Mouse (Mus musculus): ENCODE results near the gene Tm9sf2.
A peak's percentile ranks its signal among the peaks of the same experiment; 100 is the strongest.
"Not testable (repeated sequence)": the region's sequence is repeated elsewhere in the genome, so short reads cannot be mapped to it uniquely, and the experiment has no call there.

Gene Tm9sf2

DNA sequence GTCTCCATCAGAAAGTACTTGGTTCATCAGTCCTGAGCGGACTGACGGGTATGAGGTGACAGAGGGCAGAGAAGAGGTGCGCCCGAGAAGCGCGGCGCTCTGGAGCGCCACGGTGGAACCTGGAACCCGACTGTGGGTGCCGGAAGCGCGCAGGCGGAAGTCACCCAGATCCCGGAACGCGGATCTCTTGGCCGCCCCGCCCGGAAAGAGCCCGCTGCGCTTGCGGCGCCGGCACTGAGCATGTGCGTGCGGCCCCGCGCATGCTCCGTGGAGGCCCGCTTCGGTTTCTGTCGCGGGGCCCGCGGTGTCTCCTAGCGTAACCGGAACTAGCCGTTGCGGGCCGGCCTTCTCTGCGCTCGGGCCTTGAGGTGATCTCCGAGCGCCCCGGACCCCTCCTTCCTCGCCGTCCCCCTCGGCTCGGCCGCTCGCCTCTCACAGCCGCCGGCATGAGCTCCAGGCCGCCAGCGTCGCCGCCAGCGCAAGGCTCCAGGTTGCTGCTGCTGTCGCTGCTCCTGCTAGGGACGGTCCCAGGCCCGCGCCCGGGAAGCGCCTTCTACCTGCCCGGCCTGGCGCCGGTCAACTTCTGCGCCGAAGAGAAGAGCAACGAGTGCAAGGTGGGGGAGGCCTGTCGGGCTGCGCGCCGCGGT is at the start of gene Tm9sf2:
Gene Tm9sf2 (plus strand): TSS at position 217 of the 647 bp plus-strand sequence.
- peak; percentile 95 for DNase-seq (ENCODE audit: low spot score)

DNA sequence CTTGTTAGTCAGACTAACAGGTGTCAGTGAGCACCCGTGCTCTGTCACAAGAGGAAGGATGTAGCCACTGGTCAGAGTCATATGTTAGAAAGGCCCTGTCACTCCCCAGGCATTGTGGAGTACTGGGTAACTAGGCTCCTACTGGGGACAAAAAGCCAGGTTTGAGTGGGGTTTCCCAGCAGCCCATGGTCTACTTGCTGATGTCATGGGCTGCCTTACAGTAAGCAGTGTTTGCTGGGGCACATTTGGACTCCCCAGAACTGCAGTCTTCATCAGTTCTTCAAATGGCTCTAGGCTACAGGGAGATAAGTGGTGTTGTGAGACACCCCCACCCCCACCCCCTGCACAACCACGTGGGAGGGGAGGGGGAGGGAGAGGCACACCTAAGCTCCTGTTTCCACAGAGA is 48.9 kb upstream of the Tm9sf2 start:
- no peak for DNase-seq (ENCODE audit: low spot score)

DNA sequence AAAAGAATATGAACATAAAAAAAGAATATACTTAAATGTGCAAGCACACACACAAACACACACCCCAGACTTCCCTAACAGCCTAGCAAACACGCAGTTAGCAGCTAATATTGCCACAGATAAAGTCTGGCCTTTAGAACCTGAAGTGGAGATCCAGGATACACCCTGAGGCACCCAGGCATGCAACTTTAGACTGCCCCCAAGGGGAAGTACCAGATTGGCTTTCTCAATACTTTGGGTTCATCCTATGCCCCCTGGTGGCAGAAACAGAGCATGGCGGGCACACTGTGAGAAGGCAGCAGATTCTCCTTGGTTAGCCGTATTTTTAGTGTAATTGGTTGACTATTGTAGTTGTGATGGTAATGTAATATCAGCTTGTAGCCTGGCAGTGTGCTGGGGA is 46.2 kb upstream of the Tm9sf2 start:
- DNase-seq (ENCODE audit: low spot score), result peak; percentile 72

DNA sequence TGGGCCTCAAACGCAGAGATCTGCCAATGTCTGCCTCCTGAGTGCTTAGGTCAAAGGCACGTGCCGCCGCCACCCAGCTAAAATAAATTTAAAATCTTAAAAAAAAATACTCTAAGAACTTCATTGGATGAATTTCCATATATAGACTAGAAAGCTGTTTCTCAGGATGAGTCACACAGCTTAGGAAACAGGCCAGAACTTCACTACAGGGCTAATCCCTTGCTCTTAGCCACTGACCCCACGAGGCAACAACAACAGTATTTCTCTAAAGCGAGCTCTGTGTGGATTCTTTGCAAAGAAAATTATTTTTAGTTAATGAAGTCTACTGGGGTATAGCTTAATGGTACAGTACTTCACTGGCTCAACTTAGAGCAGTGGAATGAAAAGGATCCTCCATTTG is 45.5 kb upstream of the Tm9sf2 start:
- DNase-seq (ENCODE audit: low spot score), result no peak

DNA sequence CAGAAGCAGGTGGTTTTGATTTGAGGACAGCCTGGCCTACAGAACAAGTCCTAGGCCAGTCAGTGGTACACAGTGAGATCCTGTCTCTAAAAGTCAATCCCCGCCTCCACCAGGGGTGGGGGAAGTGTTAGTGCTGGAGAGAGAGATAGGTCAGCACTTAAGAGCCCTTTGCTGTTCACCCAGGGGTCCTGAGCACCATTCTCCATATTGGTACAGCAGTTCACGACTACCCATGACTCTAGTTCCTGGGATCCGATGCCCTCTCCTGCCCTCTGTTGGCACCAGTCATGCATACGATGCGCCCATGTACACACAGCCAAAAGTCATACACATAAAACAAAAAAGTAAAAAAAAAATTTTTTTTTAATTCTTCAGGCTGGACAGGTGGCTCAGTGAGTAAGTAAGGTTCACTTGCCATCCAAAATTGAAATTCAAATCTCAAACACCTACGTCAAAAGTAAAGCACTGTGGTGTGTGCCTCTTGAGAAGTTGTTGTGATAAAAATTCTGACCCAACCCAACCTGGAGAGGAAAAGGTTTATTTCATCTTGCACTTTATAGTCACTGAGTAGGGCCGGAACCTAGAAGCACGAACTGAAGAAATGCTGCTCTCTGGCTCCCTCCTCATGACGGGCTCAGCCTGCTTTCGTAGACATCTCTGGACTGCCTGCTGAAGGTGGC is 44.3 kb upstream of the Tm9sf2 start:
- DNase-seq (ENCODE audit: low spot score), result no peak

DNA sequence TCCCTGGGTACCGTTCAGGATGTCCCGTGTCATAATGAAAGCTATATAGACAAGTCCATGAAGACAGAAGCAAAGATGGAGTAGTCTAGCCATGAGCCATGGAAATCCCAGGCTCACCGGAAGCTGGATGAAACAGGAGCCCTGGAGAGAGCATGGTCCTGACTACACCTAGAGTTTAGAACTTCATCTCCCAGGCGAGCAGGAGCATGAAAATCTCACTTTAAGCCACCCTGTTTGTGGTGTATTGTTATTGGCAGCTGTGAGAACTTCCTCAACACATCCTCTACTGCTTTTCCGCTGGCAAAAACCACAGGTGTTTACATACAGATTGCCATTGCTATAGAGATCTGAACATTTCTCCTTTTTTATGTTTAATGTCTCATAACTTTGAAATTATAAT is 43.2 kb upstream of the Tm9sf2 start:
- no peak for DNase-seq (ENCODE audit: low spot score)

DNA sequence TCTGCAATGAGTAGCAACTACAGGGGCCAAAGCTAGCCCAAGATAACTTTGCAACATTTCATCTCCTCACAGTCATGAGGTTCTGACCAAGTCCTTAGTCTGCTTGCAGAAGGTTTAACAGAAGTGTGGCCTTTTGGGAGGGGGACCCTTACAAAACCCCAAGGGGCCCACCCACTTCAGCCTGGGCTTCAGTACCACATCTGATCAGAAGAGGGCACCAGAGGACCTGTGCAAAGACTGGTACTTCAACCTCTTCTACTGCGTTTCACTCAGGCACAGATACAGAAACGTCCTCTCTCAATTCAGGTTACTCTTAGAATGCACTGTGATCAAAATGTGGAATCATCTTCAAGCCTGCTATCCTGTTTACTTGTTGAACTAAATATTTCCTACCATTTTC is 42.3 kb upstream of the Tm9sf2 start:
- peak; percentile 63 for DNase-seq (ENCODE audit: low spot score)

DNA sequence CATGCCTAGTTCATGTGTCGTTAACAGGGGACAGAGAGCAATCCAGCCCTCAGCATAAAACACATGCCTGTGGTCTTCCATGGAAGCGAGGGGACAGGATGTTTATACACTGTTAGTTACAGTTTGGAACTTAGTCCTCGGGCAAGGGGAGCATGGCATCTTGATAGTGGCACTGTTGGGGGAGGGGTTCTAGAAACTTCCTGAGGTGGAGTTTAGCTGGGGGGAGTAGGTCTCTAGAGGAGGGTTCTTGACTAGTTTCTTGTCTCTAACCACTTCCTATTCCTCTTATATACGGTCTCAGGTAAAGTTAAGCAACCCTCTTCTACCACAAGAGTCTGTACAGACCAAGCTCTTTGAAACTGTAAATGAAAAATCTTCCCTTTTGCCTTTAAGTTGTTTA is 40.6 kb upstream of the Tm9sf2 start:
- DNase-seq (ENCODE audit: low spot score), result no peak

DNA sequence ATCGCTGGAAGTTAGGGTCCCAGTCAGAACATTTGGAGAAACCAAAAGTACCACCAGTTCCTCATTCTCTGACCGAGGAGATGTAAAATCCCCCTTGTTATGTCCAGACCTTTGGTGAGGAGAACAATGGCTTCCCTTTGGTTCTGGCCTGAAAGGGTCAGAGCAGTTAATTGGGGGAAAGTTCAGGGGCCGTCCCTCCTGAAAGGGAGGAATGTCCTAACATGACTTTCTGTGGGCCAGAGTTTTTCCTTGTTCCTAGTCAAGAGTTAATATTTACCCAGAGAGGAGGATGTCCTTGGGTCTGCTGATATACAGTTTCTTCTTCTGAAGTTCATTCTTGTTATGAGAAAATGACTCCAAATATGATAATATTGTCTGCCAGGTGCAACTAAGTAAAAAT is 38.8 kb upstream of the Tm9sf2 start:
- DNase-seq (ENCODE audit: low spot score), result not testable (repeated sequence)

DNA sequence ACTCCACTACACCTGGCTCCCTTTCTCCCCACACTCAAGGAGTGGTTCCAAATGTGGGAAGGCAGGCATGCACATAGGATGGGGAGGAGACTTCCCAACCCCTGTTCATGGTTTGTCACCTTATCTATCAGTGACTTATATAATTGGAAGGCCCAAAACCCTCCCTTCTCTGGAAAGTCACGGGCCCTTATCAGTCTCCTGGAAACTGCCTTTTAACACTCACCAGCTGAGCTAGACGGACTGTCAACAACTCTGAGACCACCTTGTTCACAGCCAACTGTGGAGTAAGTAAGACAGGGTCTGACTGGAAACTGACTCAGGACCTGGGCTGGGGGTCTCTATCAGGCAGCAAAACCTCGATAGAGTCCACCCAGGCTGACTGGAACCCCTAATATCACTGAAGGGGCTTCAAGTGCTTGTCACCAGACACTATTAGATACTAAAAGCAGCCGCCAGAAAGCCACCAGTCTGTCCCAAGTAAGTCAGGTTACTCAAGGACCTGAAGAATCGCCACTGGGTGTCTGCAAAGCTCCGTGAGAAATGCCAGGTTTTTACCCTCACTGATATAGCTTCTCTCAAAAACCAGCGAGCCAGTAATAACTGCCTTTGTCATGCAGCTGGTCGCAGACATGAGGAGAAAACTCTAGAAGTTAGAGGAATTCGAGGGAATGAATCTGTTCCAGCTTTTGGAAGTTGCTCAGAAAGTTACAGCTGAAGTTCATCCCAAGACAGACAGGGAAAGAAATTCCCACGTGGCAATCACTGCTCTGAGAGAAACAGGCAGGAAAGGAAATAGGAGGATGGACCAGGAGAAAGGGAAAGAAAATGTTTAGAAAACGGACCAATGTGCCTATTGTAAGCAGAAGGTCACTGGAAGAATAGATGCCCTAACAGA is 37.8 kb upstream of the Tm9sf2 start:
- DNase-seq (ENCODE audit: low spot score), result no peak

DNA sequence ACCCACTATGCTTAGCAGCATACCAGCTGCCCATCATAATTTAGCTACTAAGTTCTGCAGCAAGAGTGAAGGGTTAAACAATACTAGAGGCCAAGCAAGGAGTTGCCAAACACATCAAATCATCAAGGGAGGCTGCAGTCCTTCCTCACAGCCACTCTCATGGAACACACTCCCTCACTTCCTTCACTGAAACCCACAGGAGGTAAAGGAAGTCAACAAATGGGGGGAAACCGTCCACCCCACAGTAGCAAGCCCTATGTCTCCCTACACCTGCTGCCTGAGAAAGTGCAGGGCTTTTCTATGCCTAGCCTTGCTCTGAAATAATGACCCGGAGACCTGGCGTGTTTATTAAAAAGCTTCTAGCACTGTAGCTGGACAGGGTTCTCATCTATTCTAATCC is 36.9 kb upstream of the Tm9sf2 start:
- DNase-seq (ENCODE audit: low spot score), result no peak

DNA sequence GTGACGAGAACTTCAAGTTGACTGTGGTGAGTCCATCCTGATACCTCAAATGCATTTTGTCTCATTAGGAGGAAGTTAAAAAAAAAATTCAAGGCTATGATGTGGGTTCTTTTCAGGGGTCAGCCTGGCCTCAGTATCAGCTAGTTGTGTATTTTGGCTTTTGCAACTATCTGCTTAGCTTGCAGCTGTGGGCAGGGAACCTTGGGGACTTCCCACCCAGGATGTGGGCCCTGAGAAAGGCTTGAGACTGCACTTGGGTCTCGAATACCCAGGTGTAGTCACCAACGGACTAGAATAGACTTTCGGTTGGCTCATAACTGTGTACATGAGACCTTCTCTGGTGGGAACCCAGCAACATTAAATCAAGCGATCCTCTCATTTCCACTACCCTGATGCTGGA is 33.4 kb upstream of the Tm9sf2 start:
- DNase-seq (ENCODE audit: low spot score), result peak; percentile 42

DNA sequence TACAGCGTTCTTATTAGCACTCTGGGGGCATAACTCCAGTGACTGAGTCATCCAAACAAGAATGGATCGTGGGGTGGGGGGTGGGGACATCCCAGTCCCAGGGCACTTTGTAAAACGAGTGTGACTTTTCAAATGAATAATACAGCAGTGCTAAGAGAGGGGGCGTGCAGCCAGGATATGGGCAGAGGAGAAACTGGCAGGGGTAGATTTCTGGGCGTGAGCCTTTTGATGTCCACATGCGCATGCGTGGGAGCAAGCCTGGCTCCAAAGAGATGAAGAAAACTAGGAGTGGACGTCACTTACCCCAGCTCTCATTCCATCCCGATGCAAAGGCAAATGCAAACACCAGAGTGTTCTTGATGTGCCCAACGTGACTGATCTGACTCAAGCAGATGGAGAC is 32.5 kb upstream of the Tm9sf2 start:
- peak; percentile 46 for DNase-seq (ENCODE audit: low spot score)

DNA sequence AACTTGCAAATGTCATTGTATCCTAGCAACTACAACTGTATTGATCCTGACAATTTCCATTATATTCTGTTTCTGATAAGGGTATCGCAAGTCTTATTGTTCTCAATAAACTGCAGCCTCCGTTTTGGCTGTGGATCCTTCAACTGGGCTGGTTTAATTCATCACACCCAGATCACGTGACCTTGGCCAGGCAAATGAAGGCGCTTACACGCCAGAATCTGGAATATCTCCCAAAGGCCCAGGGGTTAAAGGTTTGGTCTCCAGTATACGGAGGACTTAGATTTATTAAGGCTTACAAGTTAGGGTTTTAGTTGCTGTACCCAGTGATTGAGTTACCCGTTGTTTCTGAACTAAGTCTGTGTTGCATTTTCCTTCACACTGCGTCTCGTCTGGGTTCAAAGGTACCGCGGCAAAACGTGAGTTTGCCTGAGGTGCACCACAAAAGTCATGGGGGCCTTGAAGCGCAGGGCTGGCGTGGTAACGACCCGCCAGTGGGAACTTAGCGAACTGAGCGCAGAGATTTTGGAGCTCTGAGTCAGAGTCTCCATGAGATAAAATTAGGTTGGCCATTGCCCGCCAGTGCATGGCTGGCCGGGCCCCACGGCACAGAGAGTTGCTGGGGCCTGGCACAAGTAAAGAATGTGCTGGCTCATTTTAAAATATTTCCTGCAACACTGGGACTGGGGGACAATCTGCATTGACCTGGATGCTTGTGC is 31.2 kb upstream of the Tm9sf2 start:
- DNase-seq (ENCODE audit: low spot score), result no peak

DNA sequence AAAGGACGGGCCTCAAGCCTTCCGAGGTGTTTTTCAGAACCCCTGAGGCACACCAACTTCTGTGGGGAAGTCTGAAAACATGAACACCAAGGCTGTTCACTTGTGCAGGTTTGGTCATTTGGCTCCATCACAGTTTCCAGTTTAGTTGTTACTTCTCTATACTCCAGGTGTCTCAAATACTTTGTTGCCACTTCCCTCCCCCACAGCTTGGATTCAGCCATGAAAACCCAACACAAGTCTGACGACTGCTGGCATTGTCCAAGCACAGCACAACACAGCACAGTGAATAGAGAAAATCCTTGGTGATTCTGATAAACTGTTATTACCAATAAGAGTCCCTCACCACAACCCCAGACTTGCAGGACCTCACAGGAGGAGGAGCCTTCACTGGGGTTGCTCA is 29.8 kb upstream of the Tm9sf2 start:
- DNase-seq (ENCODE audit: low spot score), result no peak

DNA sequence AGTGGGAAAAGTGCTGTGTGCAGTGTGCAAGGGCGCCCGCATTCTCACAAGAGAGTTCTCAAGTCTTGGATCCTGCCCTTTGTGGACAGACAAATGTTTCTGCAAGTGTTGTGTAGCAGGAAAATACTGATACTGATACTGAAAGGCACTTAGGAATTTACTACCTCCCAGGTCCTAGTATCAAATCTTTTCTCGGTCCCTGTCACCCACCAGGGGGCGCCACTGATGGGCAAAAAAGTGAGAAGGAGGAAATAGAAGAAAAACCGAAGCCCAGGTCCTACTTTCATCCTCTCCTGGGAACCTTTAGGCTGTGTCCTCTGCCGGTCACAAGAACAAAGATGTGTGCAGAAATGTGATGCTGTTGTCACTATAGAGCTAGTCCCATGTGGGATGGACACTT is 27.4 kb upstream of the Tm9sf2 start:
- DNase-seq (ENCODE audit: low spot score), result peak; percentile 64

DNA sequence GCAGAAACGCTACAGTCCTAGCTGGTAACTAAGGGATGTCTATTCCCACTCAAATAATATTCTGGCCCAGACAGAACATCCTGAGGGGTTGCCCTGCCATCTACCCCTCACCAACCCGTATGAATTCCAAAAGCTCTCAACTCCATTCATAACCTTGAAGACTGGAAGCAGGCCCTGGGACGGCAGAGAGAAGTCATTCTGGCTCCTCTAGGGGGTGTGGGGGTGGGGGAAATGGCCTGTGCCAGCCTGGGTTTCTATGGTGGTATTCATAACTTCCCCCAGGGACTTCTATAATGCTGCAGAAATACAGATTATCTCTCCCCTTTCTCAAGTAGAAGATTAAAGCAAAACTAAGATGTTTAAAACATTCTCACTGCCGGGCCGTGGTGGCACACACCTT is 26.9 kb upstream of the Tm9sf2 start:
- no peak for DNase-seq (ENCODE audit: low spot score)

DNA sequence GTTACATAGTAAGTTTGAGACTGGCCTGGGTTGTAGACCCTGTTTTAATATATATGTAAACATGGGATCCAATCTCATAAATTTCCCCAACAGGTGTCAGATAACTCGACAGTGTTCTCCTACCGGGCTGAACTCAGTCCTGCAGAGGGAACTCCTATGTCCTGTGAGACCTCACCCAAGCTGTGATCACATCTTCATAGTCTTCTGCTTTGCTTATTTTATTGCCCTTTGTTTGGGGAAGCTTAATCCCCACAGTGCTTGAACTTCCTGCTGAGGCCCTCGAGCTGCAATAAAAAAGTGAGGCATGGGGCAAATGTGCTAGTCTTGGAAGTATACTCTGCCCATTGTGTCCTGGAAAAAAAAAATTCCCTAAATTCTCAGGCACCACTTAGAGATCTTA is 25.5 kb upstream of the Tm9sf2 start:
- no peak for DNase-seq (ENCODE audit: low spot score)

DNA sequence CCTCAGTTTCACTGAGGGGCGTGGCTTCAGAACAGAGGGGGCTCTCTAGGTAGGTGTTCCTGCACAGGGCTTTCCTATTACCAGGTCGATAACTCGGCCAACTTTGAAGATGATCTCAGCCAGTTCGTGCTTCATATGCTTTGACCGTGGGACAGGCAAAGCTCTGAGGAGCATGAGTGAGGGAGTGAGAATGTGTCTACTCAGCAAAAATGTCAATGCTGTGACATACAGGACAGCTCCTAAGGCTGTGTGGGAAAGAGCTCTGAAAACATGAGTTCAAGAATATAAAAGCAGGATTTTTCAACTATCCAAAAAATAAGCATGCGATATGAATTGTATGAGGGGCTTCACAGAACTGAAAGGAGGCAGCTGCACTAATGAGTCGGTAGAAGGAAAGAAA is 23.3 kb upstream of the Tm9sf2 start:
- DNase-seq (ENCODE audit: low spot score), result no peak

DNA sequence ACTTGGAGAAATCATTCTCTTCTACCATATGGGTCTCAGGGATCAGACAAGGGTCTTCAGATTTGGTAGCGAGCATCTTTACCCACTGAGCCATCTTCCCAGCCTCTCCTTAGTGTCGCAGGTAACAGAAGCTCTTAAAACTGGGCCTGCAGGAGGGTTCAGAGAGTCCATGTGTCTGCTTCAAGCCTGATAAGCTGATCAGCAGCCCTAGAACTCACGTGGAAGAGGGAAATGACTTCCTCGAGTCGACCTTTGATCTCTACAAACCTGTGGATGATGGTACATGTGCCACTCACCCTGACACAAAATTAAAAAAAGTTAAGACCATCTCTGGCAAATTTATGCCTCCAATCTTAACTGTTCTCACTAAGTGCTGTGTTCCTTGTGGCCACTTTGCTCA is 18.9 kb upstream of the Tm9sf2 start:
- no peak for DNase-seq (ENCODE audit: low spot score)

DNA sequence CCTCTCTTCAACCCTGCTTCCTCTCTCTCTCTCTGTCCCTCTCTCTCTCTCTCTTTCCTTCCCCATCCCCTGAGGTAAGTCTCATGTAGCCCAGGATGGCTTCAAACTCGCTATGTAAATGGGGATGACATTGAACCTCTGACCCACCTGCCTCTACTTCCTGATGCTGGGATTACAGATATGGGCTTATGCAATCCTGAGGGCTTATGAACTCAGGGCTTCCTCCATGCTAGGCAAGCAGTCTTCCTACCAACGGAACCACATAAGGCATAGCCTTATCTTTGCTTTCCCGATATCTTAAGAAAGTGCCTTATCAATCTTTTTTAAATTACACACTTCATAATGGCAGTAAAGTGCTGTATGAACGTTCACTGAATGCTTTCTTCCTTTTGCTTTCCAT is 14.5 kb upstream of the Tm9sf2 start:
- DNase-seq (ENCODE audit: low spot score), result no peak

DNA sequence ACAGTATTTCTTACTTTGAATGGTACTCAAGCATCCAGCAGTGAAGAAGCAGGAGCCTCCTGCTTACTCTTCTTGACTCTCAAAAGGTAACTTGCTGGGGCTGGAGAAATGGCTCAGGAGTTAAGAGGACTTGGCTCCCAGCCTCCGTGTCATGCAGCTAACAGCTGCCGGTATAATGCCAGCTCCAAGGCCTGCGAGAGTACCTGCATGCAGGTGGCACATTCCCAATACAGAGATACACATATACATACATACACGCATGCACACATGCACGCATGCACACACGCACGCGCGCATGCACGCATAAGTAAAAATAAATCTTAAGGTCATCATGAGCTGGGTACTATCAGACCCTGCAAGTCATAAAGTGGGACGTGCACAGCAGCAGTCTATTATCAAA is 10.5 kb upstream of the Tm9sf2 start:
- no peak for DNase-seq (ENCODE audit: low spot score)

Data from ovary, postnatal 36 days (tissue).